In genomic region chr2:90823781-90824180, GRCm38 (mm10) we compare ENCODE assay signal across 16 mouse cellular contexts. TPM values are rescaled to one million over a fixed set of nuclear protein-coding genes. Genes with fewer than 3 reads are reported as not detected.
DNase-seq lines count a peak whose midpoint lies in the region; ATAC-seq lines count a peak whose summit lies in the region.
"Had no signal": no experiment of that assay in that cellular context is flagged by ENCODE, and none has a peak within 500 bp of the region (broad histone marks: within the 10 kb centered on the region; RNA-seq: fewer than 3 reads in every experiment).

No protein-coding gene starts in this region.

- no peaks in the 10 kb centered on the region for H3K9me3 ChIP-seq in forebrain, embryonic 13.5 days (replicated peaks)
- H3K9me3 ChIP-seq in forebrain, embryonic 11.5 days (ENCODE audit: control insufficient read depth, low read length): no peaks in the 10 kb centered on the region

- no peaks in the 10 kb centered on the region for H3K27me3 ChIP-seq in forebrain, embryonic 13.5 days
- H3K27me3 ChIP-seq in forebrain, embryonic 11.5 days (ENCODE audit: control insufficient read depth, insufficient read depth, low read length): no peaks in the 10 kb centered on the region

- H3K4me1 ChIP-seq in forebrain, embryonic 13.5 days: no peaks in the 10 kb centered on the region
- no peaks in the 10 kb centered on the region for H3K4me1 ChIP-seq in forebrain, embryonic 11.5 days (replicated peaks; ENCODE audit: control insufficient read depth, insufficient read depth, low read length)

- no peak overlapping the region for H3K27ac ChIP-seq in forebrain, embryonic 13.5 days
- no peak overlapping the region for H3K27ac ChIP-seq in forebrain, embryonic 11.5 days (ENCODE audit: low read depth, low read length)
- H3K27ac ChIP-seq: liver, embryonic 14.5 days; stomach, postnatal 0 days had no signal

- intact Hi-C loops in left cerebral cortex, postnatal 4 days (cut with DNase I): no loop called here

- H3K4me3 ChIP-seq in forebrain, embryonic 13.5 days: no peak overlapping the region
- H3K4me3 ChIP-seq in forebrain, embryonic 11.5 days (ENCODE audit: low read depth, low read length): no peak overlapping the region

- 85% methylated on average over 6 of the region's 6 CpGs for WGBS in forebrain, embryonic 13.5 days
- 84% methylated on average over 6 of the region's 6 CpGs for WGBS in forebrain, embryonic 11.5 days

- ATAC-seq in forebrain, embryonic 13.5 days: peak; percentile 70; the same call in 1 of the 2 replicates
- ATAC-seq in forebrain, embryonic 11.5 days (replicated peaks; ENCODE audit: low FRiP score): no peak
- ATAC-seq: midbrain, embryonic 16.5 days had no signal

- no peak overlapping the region for H3K4me2 ChIP-seq in forebrain, embryonic 13.5 days
- H3K4me2 ChIP-seq in forebrain, embryonic 11.5 days (ENCODE audit: low read depth, low read length, severe bottlenecking): no peak overlapping the region

- no peaks in the 10 kb centered on the region for H3K36me3 ChIP-seq in forebrain, embryonic 13.5 days (ENCODE audit: poor library complexity, severe bottlenecking)
- H3K36me3 ChIP-seq in forebrain, embryonic 11.5 days (ENCODE audit: control insufficient read depth, insufficient read depth, low read length): no peaks in the 10 kb centered on the region

- no peak overlapping the region for H3K9ac ChIP-seq in forebrain, embryonic 13.5 days
- no peak overlapping the region for H3K9ac ChIP-seq in forebrain, embryonic 11.5 days (ENCODE audit: low read length)
- H3K9ac ChIP-seq: liver, embryonic 14.5 days had no signal

- DNase-seq in forebrain, embryonic 11.5 days (ENCODE audit: low spot score): no peak
- DNase-seq in left cerebral cortex, postnatal 4 days: peak; percentile 83
- DNase-seq in left cerebral cortex, adult 11 months (ENCODE audit: low spot score): no peak
- DNase-seq in cerebellum, postnatal 14 days: peak; percentile 90 to 95
- DNase-seq in layer of hippocampus, postnatal 14 days (ENCODE audit: low spot score in 2 of 2): peak; percentile 10 to 66
- no peak for DNase-seq in adrenal gland, postnatal 36 days
- DNase-seq in spleen, adult 18-20 months: no peak
- DNase-seq: heart, adult 18-20 months; heart, postnatal 10 days; kidney, adult 9 months; lung, postnatal 36 days; right cerebral cortex, postnatal 4 days had no signal

RNA-seq across cellular contexts. Expression of gene Mtch2, which starts 23.2 kb away (rescaled TPM):
- 275 and 283 TPM in 2 replicates for polyA plus RNA-seq in forebrain, embryonic 13.5 days (2015; fragmentation: Nextera tagmentation; extraction: Ambion mirVana)
- polyA plus RNA-seq in forebrain, embryonic 11.5 days (2014; fragmentation: Nextera tagmentation; extraction: Ambion mirVana): 247 and 256 TPM in 2 replicates
- 100 to 1,000 TPM; 141 to 148 TPM for total RNA-seq in left cerebral cortex, postnatal 4 days (2021)
- 100 to 1,000 TPM; 134 to 139 TPM for total RNA-seq in layer of hippocampus, postnatal 14 days (2021)
- 100 to 1,000 TPM; 242 to 275 TPM for total RNA-seq in adrenal gland, postnatal 36 days (2021)

RNA-seq across cellular contexts. Expression of gene Agbl2, which starts 41.3 kb away (rescaled TPM):
- 0.21 and 1.1 TPM in 2 replicates for polyA plus RNA-seq in forebrain, embryonic 13.5 days (2015; fragmentation: Nextera tagmentation; extraction: Ambion mirVana)
- polyA plus RNA-seq in forebrain, embryonic 11.5 days (2014; fragmentation: Nextera tagmentation; extraction: Ambion mirVana): 0.89 and 0.96 TPM in 2 replicates
- total RNA-seq in left cerebral cortex, postnatal 4 days (2021): under 1 TPM; 0.36 to 0.66 TPM
- total RNA-seq in layer of hippocampus, postnatal 14 days (2021): under 1 TPM; 0.31 to 0.88 TPM
- 1 to 10 TPM; 1.0 to 1.1 TPM for total RNA-seq in adrenal gland, postnatal 36 days (2021)

Comparison
In these comparisons a context has a peak if more than half of its experiments do, and no peak if none do; other contexts are left out.
1. DNase-seq: peak in left cerebral cortex, postnatal 4 days (single experiment), cerebellum, postnatal 14 days (2 of 2) and layer of hippocampus, postnatal 14 days (2 of 2); none in forebrain, embryonic 11.5 days (single experiment), left cerebral cortex, adult 11 months (single experiment), adrenal gland, postnatal 36 days (0 of 2) and spleen, adult 18-20 months (0 of 2).